Mouse (Mus musculus): ENCODE results near the gene Fto. TPM values are rescaled to one million over a fixed set of nuclear protein-coding genes. Genes with fewer than 3 reads are reported as not detected.

Fto gene
- total RNA-seq, 2 experiments from 2014 or later: 81.7 to 85.5 TPM

- Histone ChIP-seq H3K27ac (no peak overlapping the region), H3K4me3 (no peak overlapping the region)
- DNase-seq: no peak
- TF ChIP-seq CTCF (IDR thresholded peaks at IDR 0.05): no peak
- intact Hi-C loops (cut with DNase I): no loop called here
Observed at GRCm38 (mm10) chr8:91352598-91352997, 39.3 kb downstream of the Fto start.

GRCm38 (mm10) chr8:91353062-91353461, 39.7 kb downstream of the Fto start:
- TF ChIP-seq CTCF (IDR thresholded peaks at IDR 0.05): no peak
- no peak for DNase-seq
- intact Hi-C loops (cut with DNase I): no loop called here
- Histone ChIP-seq H3K27ac (no peak overlapping the region), H3K4me3 (no peak overlapping the region)

- no peak for DNase-seq
- TF ChIP-seq CTCF (IDR thresholded peaks at IDR 0.05): peak; percentile 58
- Histone ChIP-seq H3K4me3 (no peak overlapping the region), H3K27ac (no peak overlapping the region)
- intact Hi-C loops (cut with DNase I): no loop called here
Observed at GRCm38 (mm10) chr8:91353907-91354306, 40.6 kb downstream of the Fto start.

GRCm38 (mm10) chr8:91355301-91355905, 42.1 kb downstream of the Fto start:
- intact Hi-C loops (cut with DNase I): no loop called here
- TF ChIP-seq CTCF (IDR thresholded peaks at IDR 0.05): no peak
- Histone ChIP-seq H3K4me3 (no peak overlapping the region), H3K27ac (0 out of 2 replicates have a peak overlapping the region, but pooled peaks have one; percentile 25)
- no peak for DNase-seq

GRCm38 (mm10) chr8:91355956-91356699, 42.8 kb downstream of the Fto start:
- intact Hi-C loops (cut with DNase I): no loop called here
- H3K4me3 ChIP-seq: no peak overlapping the region
- TF ChIP-seq CTCF (IDR thresholded peaks at IDR 0.05): no peak
- no peak for DNase-seq
- no peak overlapping the region for H3K27ac ChIP-seq

- intact Hi-C loops (cut with DNase I): no loop called here
- Histone ChIP-seq H3K27ac (no peak overlapping the region), H3K4me3 (no peak overlapping the region)
- no peak for TF ChIP-seq CTCF (IDR thresholded peaks at IDR 0.05)
- no peak for DNase-seq
Observed at GRCm38 (mm10) chr8:91357493-91358014, 44.2 kb downstream of the Fto start.

GRCm38 (mm10) chr8:91358016-91358415, 44.7 kb downstream of the Fto start:
- no peak overlapping the region for H3K4me3 ChIP-seq
- H3K27ac ChIP-seq: no peak overlapping the region
- DNase-seq: no peak
- intact Hi-C loops (cut with DNase I): no loop called here
- TF ChIP-seq CTCF (IDR thresholded peaks at IDR 0.05): no peak

- no peak overlapping the region for H3K4me3 ChIP-seq
- no peak overlapping the region for H3K27ac ChIP-seq
- no peak for DNase-seq
- intact Hi-C loops (cut with DNase I): no loop called here
- no peak for TF ChIP-seq CTCF (IDR thresholded peaks at IDR 0.05)
Observed at GRCm38 (mm10) chr8:91359511-91359910, 46.2 kb downstream of the Fto start.

GRCm38 (mm10) chr8:91360644-91361357, 47.5 kb downstream of the Fto start:
- intact Hi-C loops (cut with DNase I): loop anchor here (5.0 kb wide), 1 partner anchor 34 kb away; no protein-coding TSS in a partner anchor
- H3K4me3 ChIP-seq: no peak overlapping the region
- TF ChIP-seq CTCF (IDR thresholded peaks at IDR 0.05): no peak
- no peak for DNase-seq
- peak overlapping the region; percentile 52; the same call in 1 of the 2 replicates for H3K27ac ChIP-seq

GRCm38 (mm10) chr8:91363272-91363860, 50.0 kb downstream of the Fto start:
- H3K4me3 ChIP-seq: no peak overlapping the region
- intact Hi-C loops (cut with DNase I): loop anchor here (5.0 kb wide), 1 partner anchor 36 kb away; no protein-coding TSS in a partner anchor
- TF ChIP-seq CTCF (IDR thresholded peaks at IDR 0.05): no peak
- peak overlapping the region; percentile 88 for H3K27ac ChIP-seq
- no peak for DNase-seq

GRCm38 (mm10) chr8:91364216-91364615, 50.9 kb downstream of the Fto start:
- intact Hi-C loops (cut with DNase I): loop anchor here (5.0 kb wide), 1 partner anchor 37 kb away; no protein-coding TSS in a partner anchor
- H3K27ac ChIP-seq: peak overlapping the region; percentile 88
- peak; percentile 70 for DNase-seq
- no peak for TF ChIP-seq CTCF (IDR thresholded peaks at IDR 0.05)
- H3K4me3 ChIP-seq: peak overlapping the region; percentile 46

- peak overlapping the region; percentile 88 for H3K27ac ChIP-seq
- no peak overlapping the region for H3K4me3 ChIP-seq
- intact Hi-C loops (cut with DNase I): no loop called here
- no peak for DNase-seq
- TF ChIP-seq CTCF (IDR thresholded peaks at IDR 0.05): no peak
Observed at GRCm38 (mm10) chr8:91365804-91366203, 52.5 kb downstream of the Fto start.

All from gastrocnemius, adult 2 months (tissue).